ENCODE assay signal across 8 mouse cellular contexts in the genomic region with DNA sequence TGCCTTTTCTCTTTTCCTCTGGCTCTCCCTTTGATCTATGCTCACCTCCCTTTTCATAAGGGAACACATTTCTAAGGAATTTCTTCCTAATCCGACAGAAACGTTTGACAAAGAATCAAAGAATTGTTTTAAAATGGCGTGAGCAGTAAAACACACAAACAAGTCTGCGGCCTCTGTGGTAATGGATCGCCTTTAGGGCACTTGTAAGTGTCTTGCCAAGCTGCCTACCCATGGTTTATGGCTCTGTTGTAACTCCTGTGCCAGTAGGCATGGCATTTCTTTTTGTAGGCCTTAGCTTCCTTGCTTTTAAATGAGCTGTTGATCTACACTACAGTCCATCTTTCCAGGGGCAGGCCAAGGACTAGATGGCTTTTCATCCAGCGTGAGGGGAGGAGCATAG. TPM values are rescaled to one million over a fixed set of nuclear protein-coding genes. Genes with fewer than 3 reads are reported as not detected.
DNase-seq lines count a peak whose midpoint lies in the region; ATAC-seq and TF ChIP-seq lines count a peak whose summit lies in the region.

No protein-coding gene starts in this region.

- H3K9me3 ChIP-seq in ES-Bruce4 (replicated peaks; ENCODE audit: control insufficient read depth, insufficient read depth, low read length, poor library complexity, severe bottlenecking): no peaks in the 10 kb centered on the region
- no peaks in the 10 kb centered on the region for H3K9me3 ChIP-seq in forebrain, embryonic 15.5 days
- H3K9me3 ChIP-seq in liver, embryonic 15.5 days (replicated peaks): no peaks in the 10 kb centered on the region

- no peak for TF ChIP-seq POLR2A in ES-Bruce4 (IDR thresholded peaks at IDR 0.05; ENCODE audit: insufficient read depth, low read length)

- intact Hi-C loops in gastrocnemius, adult 2 months (cut with DNase I): no loop called here
- intact Hi-C loops in left cerebral cortex, postnatal 25 days (cut with DNase I): loop anchor here (1.0 to 10.0 kb wide), 3 partner anchors 71 to 336 kb away; no protein-coding TSS in a partner anchor

- H3K4me3 ChIP-seq in gastrocnemius, adult 2 months: peak overlapping the region; percentile 87
- peak overlapping the region; percentile 83 for H3K4me3 ChIP-seq in ES-Bruce4 (ENCODE audit: low read depth, low read length)
- peak overlapping the region; percentile 97 for H3K4me3 ChIP-seq in forebrain, embryonic 15.5 days
- no peak overlapping the region for H3K4me3 ChIP-seq in liver, embryonic 15.5 days (replicated peaks)

- no peak for TF ChIP-seq EP300 in ES-Bruce4 (IDR thresholded peaks at IDR 0.05; ENCODE audit: insufficient read depth, low read depth, low read length)

- no peak for DNase-seq in gastrocnemius, adult 2 months
- no peak for DNase-seq in gastrocnemius, postnatal 10 days
- no peak for DNase-seq in ovary, postnatal 14 days (ENCODE audit: low spot score)
- DNase-seq in left cerebral cortex, postnatal 25 days (ENCODE audit: low spot score in 2 of 2): no peak

- no peaks in the 10 kb centered on the region for H3K4me1 ChIP-seq in ES-Bruce4 (ENCODE audit: control insufficient read depth, insufficient read depth, low read length)
- H3K4me1 ChIP-seq in forebrain, embryonic 15.5 days: peaks cover 22% of the 10 kb centered on the region
- 0 out of 2 replicates have a peak, but pooled peaks cover 6% of the 10 kb centered on the region for H3K4me1 ChIP-seq in liver, embryonic 15.5 days (replicated peaks)

- TF ChIP-seq CTCF in gastrocnemius, adult 2 months (IDR thresholded peaks at IDR 0.05): no peak
- no peak for TF ChIP-seq CTCF in ES-Bruce4 (IDR thresholded peaks at IDR 0.05; ENCODE audit: low read depth, low read length)

- H3K27me3 ChIP-seq in ES-Bruce4 (ENCODE audit: control insufficient read depth, insufficient read depth, low read length, poor library complexity, severe bottlenecking): 0 out of 2 replicates have a peak, but pooled peaks cover 1% of the 10 kb centered on the region
- H3K27me3 ChIP-seq in forebrain, embryonic 15.5 days: no peaks in the 10 kb centered on the region
- peaks cover 40% of the 10 kb centered on the region for H3K27me3 ChIP-seq in liver, embryonic 15.5 days

- ATAC-seq in forebrain, embryonic 15.5 days (replicated peaks): no peak
- ATAC-seq in liver, embryonic 15.5 days (ENCODE audit: insufficient read depth): no peak
- ATAC-seq in megakaryocyte, adult 5-6 weeks (ENCODE audit: poor library complexity, severe bottlenecking): no peak

- 21% methylated on average over 6 of the region's 6 CpGs for WGBS in forebrain, embryonic 15.5 days
- WGBS in liver, embryonic 15.5 days (ENCODE audit: insufficient replicate concordance): 34% methylated on average over 6 of the region's 6 CpGs

- H3K36me3 ChIP-seq in ES-Bruce4 (ENCODE audit: control insufficient read depth, insufficient read depth, low read length, poor library complexity, severe bottlenecking): no peaks in the 10 kb centered on the region
- no peaks in the 10 kb centered on the region for H3K36me3 ChIP-seq in forebrain, embryonic 15.5 days
- no peaks in the 10 kb centered on the region for H3K36me3 ChIP-seq in liver, embryonic 15.5 days (replicated peaks)

- peak overlapping the region; percentile 63; the same call in 1 of the 2 replicates for H3K9ac ChIP-seq in ES-Bruce4 (ENCODE audit: low read depth, poor library complexity, severe bottlenecking)
- no peak overlapping the region for H3K9ac ChIP-seq in forebrain, embryonic 15.5 days (replicated peaks)
- no peak overlapping the region for H3K9ac ChIP-seq in liver, embryonic 15.5 days

- H3K27ac ChIP-seq in gastrocnemius, adult 2 months: peak overlapping the region; percentile 74; the same call in 1 of the 2 replicates
- H3K27ac ChIP-seq in ES-Bruce4 (ENCODE audit: insufficient read depth, low read length): no peak overlapping the region
- no peak overlapping the region for H3K27ac ChIP-seq in forebrain, embryonic 15.5 days (replicated peaks)
- H3K27ac ChIP-seq in liver, embryonic 15.5 days (replicated peaks): no peak overlapping the region

- peak overlapping the region; percentile 92 for H3K4me2 ChIP-seq in forebrain, embryonic 15.5 days (replicated peaks)
- peak overlapping the region; percentile 70; the same call in 1 of the 2 replicates for H3K4me2 ChIP-seq in liver, embryonic 15.5 days

RNA-seq across cellular contexts. Expression of gene Gnai1, which starts 0.8 kb away (rescaled TPM):
- 1 to 10 TPM; 1.2 to 2.1 TPM for total RNA-seq in gastrocnemius, adult 2 months (2021)
- 10 to 100 TPM; 10.5 to 11.6 TPM for total RNA-seq in gastrocnemius, postnatal 10 days (2021)
- polyA plus RNA-seq in ES-Bruce4 (2011; ENCODE audit: insufficient read depth, insufficient read length, low read depth, missing spikeins): 13.7 and 14.3 TPM in 2 replicates
- 64.4 and 66.7 TPM in 2 replicates for polyA plus RNA-seq in forebrain, embryonic 15.5 days (2015; fragmentation: Nextera tagmentation; extraction: Ambion mirVana)
- polyA plus RNA-seq in liver, embryonic 15.5 days (2015; fragmentation: Nextera tagmentation; extraction: Ambion mirVana): 1.6 TPM in 2 replicates
- total RNA-seq in megakaryocyte, adult 5-6 weeks (2015): 0.25 TPM in 1 of 2 replicates, not detected in the other
- total RNA-seq in megakaryocyte, adult 5-6 weeks (2017): 0.07 and 0.12 TPM in 2 replicates
- 100 to 1,000 TPM; 163 to 184 TPM for total RNA-seq in left cerebral cortex, postnatal 25 days (2021)

Comparison
In these comparisons a context has a peak if more than half of its experiments do, and no peak if none do; other contexts are left out.
1. RNA of gene Gnai1, which starts 0.8 kb away (total RNA-seq): 163 to 184 TPM in left cerebral cortex, postnatal 25 days; 10.5 to 11.6 TPM in gastrocnemius, postnatal 10 days, 1.2 to 2.1 TPM in gastrocnemius, adult 2 months and 0.07 to 0.25 TPM in megakaryocyte, adult 5-6 weeks; every median in the first group is over 10 times any median in the second.